Mouse (Mus musculus): Measurements from ENCODE around the gene Tmem260. TPM values are rescaled to one million over a fixed set of nuclear protein-coding genes. Genes with fewer than 3 reads are reported as not detected.

Tmem260 gene
- polyA plus RNA-seq, 1 experiment from 2014 or later, result 14.6 TPM

- Histone ChIP-seq H3K4me2 (ENCODE audit: low read depth, low read length) (no peak overlapping the region), H3K27me3 (replicated peaks; ENCODE audit: control insufficient read depth, insufficient read depth, low read length) (no peaks in the 10 kb centered on the region), H3K9ac (ENCODE audit: low read depth, low read length) (no peak overlapping the region), H3K9me3 (ENCODE audit: control insufficient read depth, low read length) (no peaks in the 10 kb centered on the region), H3K36me3 (ENCODE audit: control insufficient read depth, insufficient read depth, low read length) (peaks cover 3% of the 10 kb centered on the region; the same call in 1 of the 2 replicates), H3K4me1 (ENCODE audit: control insufficient read depth, insufficient read depth, low read length) (no peaks in the 10 kb centered on the region), H3K27ac (ENCODE audit: low read length) (no peak overlapping the region), H3K4me3 (ENCODE audit: low read length) (no peak overlapping the region)
- ATAC-seq, result no peak
- 63% methylated on average over 9 of the region's 9 CpGs for WGBS
These were observed 58.6 kb downstream of the Tmem260 start for GRCm38 (mm10) chr14:48504566-48504950.

GRCm38 (mm10) chr14:48505606-48506005 is 59.7 kb downstream of the Tmem260 start:
- Histone ChIP-seq H3K4me1 (ENCODE audit: control insufficient read depth, insufficient read depth, low read length) (no peaks in the 10 kb centered on the region), H3K9me3 (ENCODE audit: control insufficient read depth, low read length) (no peaks in the 10 kb centered on the region), H3K36me3 (ENCODE audit: control insufficient read depth, insufficient read depth, low read length) (peaks cover 3% of the 10 kb centered on the region; the same call in 1 of the 2 replicates), H3K9ac (ENCODE audit: low read depth, low read length) (no peak overlapping the region), H3K27me3 (replicated peaks; ENCODE audit: control insufficient read depth, insufficient read depth, low read length) (no peaks in the 10 kb centered on the region), H3K27ac (ENCODE audit: low read length) (no peak overlapping the region), H3K4me3 (ENCODE audit: low read length) (no peak overlapping the region), H3K4me2 (ENCODE audit: low read depth, low read length) (no peak overlapping the region)
- WGBS, result 94% methylated on average over 12 of the region's 12 CpGs
- ATAC-seq, result no peak

- Histone ChIP-seq H3K4me3 (ENCODE audit: low read length) (no peak overlapping the region), H3K4me1 (ENCODE audit: control insufficient read depth, insufficient read depth, low read length) (no peaks in the 10 kb centered on the region), H3K9me3 (ENCODE audit: control insufficient read depth, low read length) (no peaks in the 10 kb centered on the region), H3K4me2 (ENCODE audit: low read depth, low read length) (no peak overlapping the region), H3K27me3 (replicated peaks; ENCODE audit: control insufficient read depth, insufficient read depth, low read length) (no peaks in the 10 kb centered on the region), H3K9ac (ENCODE audit: low read depth, low read length) (no peak overlapping the region), H3K36me3 (ENCODE audit: control insufficient read depth, insufficient read depth, low read length) (peaks cover 3% of the 10 kb centered on the region; the same call in 1 of the 2 replicates), H3K27ac (ENCODE audit: low read length) (no peak overlapping the region)
- WGBS, result 66% methylated on average over 8 of the region's 8 CpGs
- no peak for ATAC-seq
These were observed 61.5 kb downstream of the Tmem260 start for GRCm38 (mm10) chr14:48507376-48507775.

DNA sequence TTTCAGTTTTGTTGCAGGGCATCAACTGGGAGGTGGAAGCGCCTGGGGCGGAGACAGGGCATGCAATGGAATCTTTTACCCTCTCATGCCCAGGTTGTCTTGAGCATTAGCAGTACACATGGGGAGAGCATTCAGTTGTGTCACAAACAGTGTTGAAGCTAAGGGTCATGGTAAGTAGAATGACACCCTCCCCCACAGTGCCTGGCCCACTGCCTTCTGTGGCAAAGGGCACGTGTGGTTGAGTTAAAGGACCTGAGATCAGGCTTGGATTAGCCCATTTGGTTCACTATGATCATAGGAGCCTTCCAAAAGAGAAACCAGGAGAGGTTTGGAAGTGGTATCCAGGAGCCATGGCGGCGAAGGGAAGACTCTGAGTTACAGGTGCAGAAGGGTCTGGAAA is 63.2 kb downstream of the Tmem260 start:
- Histone ChIP-seq H3K9me3 (ENCODE audit: control insufficient read depth, low read length) (no peaks in the 10 kb centered on the region), H3K4me3 (ENCODE audit: low read length) (no peak overlapping the region), H3K4me2 (ENCODE audit: low read depth, low read length) (no peak overlapping the region), H3K27ac (ENCODE audit: low read length) (no peak overlapping the region), H3K4me1 (ENCODE audit: control insufficient read depth, insufficient read depth, low read length) (no peaks in the 10 kb centered on the region), H3K36me3 (ENCODE audit: control insufficient read depth, insufficient read depth, low read length) (peaks cover 3% of the 10 kb centered on the region; the same call in 1 of the 2 replicates), H3K27me3 (replicated peaks; ENCODE audit: control insufficient read depth, insufficient read depth, low read length) (no peaks in the 10 kb centered on the region), H3K9ac (ENCODE audit: low read depth, low read length) (no peak overlapping the region)
- ATAC-seq, result no peak
- 93% methylated on average over 5 of the region's 5 CpGs for WGBS

GRCm38 (mm10) chr14:48513098-48513823 is 67.3 kb downstream of the Tmem260 start:
- Histone ChIP-seq H3K9me3 (ENCODE audit: control insufficient read depth, low read length) (no peaks in the 10 kb centered on the region), H3K27ac (ENCODE audit: low read length) (no peak overlapping the region), H3K9ac (ENCODE audit: low read depth, low read length) (no peak overlapping the region), H3K4me2 (ENCODE audit: low read depth, low read length) (no peak overlapping the region), H3K27me3 (replicated peaks; ENCODE audit: control insufficient read depth, insufficient read depth, low read length) (no peaks in the 10 kb centered on the region), H3K4me3 (ENCODE audit: low read length) (no peak overlapping the region), H3K36me3 (ENCODE audit: control insufficient read depth, insufficient read depth, low read length) (0 out of 2 replicates have a peak, but pooled peaks cover 3% of the 10 kb centered on the region), H3K4me1 (ENCODE audit: control insufficient read depth, insufficient read depth, low read length) (no peaks in the 10 kb centered on the region)
- 71% methylated on average over 12 of the region's 12 CpGs for WGBS
- ATAC-seq, result no peak

DNA sequence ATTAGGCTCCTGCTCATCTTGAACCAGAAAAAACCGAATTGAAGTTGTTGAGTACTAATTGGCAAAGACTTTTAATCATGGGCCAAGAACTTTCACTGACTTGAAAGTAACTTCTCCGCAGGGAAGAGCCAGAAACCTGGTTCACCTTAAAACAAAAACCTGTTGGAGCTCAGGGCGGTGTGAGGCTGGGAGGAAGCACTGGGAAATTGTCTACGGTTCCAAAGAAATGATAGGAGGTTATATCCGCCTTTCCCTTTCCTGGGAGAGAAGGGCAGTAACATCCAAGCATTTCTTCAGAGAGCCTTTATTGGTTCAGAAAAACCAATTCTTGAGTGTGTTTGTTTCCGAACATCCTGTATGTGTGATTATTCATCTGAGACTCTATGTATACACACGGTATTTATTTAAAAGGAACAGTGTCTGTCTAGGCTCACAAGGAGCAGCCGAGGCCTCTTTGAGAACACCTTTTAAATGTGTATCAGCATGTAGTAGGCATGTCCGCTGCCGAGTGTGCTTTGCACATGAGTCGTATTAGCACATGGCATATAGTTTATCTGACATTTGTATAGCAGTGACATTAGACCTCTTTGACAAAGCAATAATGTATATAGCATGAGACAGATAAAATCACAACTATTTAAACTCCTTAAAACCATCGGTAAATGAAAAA is 68.0 kb downstream of the Tmem260 start:
- no peaks in the 10 kb centered on the region for H3K9me3 ChIP-seq (ENCODE audit: control insufficient read depth, low read length)
- 73% methylated on average over 12 of the region's 12 CpGs for WGBS
- H3K27ac ChIP-seq (ENCODE audit: low read length), result no peak overlapping the region
- H3K4me1 ChIP-seq (ENCODE audit: control insufficient read depth, insufficient read depth, low read length), result no peaks in the 10 kb centered on the region
- H3K4me3 ChIP-seq (ENCODE audit: low read length), result no peak overlapping the region
- ATAC-seq, result no peak
- H3K36me3 ChIP-seq (ENCODE audit: control insufficient read depth, insufficient read depth, low read length), result 0 out of 2 replicates have a peak, but pooled peaks cover 2% of the 10 kb centered on the region
- no peaks in the 10 kb centered on the region for H3K27me3 ChIP-seq (replicated peaks; ENCODE audit: control insufficient read depth, insufficient read depth, low read length)
- no peak overlapping the region for H3K9ac ChIP-seq (ENCODE audit: low read depth, low read length)
- no peak overlapping the region for H3K4me2 ChIP-seq (ENCODE audit: low read depth, low read length)

DNA sequence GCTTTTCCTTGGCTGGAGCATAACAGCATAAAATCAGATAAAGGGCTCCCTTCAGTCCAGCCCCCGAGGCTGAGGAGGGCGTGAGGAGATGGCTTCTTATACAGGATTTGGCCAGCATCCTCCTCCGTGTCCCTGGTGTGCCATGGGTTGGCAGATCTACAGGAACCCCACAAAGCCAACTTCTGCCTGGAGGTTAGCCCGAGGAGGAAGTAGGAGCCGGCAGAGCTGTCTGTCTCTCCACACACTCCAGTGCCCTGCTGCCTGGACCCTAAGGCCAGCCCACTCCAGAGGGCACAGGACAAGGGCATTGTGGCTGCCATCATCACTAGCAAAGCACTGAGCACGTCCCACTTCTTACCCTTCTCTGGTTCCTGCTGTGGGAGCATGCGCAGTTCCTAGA is 68.7 kb downstream of the Tmem260 start:
- no peak for ATAC-seq
- Histone ChIP-seq H3K4me2 (ENCODE audit: low read depth, low read length) (no peak overlapping the region), H3K9me3 (ENCODE audit: control insufficient read depth, low read length) (no peaks in the 10 kb centered on the region), H3K36me3 (ENCODE audit: control insufficient read depth, insufficient read depth, low read length) (no peaks in the 10 kb centered on the region), H3K9ac (ENCODE audit: low read depth, low read length) (no peak overlapping the region), H3K27me3 (replicated peaks; ENCODE audit: control insufficient read depth, insufficient read depth, low read length) (no peaks in the 10 kb centered on the region), H3K27ac (ENCODE audit: low read length) (no peak overlapping the region), H3K4me3 (ENCODE audit: low read length) (no peak overlapping the region), H3K4me1 (ENCODE audit: control insufficient read depth, insufficient read depth, low read length) (no peaks in the 10 kb centered on the region)
- WGBS, result 61% methylated on average over 7 of the region's 7 CpGs

DNA sequence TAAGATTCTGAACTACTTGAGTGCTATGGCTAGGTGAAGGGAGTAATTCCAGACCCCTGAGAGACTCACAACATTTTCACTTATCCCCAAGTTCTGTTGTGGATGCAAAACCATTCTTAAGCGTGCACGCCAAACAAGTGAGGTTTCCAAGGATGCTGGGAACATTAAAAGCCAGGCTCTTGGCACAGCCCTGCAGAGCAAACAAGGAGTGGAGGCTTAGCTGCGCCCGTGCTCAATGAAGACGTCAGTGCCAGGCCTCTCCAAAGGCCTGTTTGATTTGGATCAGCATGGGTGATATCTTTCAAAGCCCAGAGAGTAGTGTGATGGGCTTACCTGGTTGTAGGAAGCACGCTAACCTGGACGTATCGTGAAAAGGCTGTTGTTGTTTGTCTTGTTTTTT is 69.6 kb downstream of the Tmem260 start:
- H3K27ac ChIP-seq (ENCODE audit: low read length), result no peak overlapping the region
- 76% methylated on average over 8 of the region's 8 CpGs for WGBS
- no peaks in the 10 kb centered on the region for H3K27me3 ChIP-seq (replicated peaks; ENCODE audit: control insufficient read depth, insufficient read depth, low read length)
- H3K9me3 ChIP-seq (ENCODE audit: control insufficient read depth, low read length), result no peaks in the 10 kb centered on the region
- H3K9ac ChIP-seq (ENCODE audit: low read depth, low read length), result no peak overlapping the region
- H3K36me3 ChIP-seq (ENCODE audit: control insufficient read depth, insufficient read depth, low read length), result no peaks in the 10 kb centered on the region
- H3K4me3 ChIP-seq (ENCODE audit: low read length), result no peak overlapping the region
- no peaks in the 10 kb centered on the region for H3K4me1 ChIP-seq (ENCODE audit: control insufficient read depth, insufficient read depth, low read length)
- no peak overlapping the region for H3K4me2 ChIP-seq (ENCODE audit: low read depth, low read length)
- no peak for ATAC-seq

DNA sequence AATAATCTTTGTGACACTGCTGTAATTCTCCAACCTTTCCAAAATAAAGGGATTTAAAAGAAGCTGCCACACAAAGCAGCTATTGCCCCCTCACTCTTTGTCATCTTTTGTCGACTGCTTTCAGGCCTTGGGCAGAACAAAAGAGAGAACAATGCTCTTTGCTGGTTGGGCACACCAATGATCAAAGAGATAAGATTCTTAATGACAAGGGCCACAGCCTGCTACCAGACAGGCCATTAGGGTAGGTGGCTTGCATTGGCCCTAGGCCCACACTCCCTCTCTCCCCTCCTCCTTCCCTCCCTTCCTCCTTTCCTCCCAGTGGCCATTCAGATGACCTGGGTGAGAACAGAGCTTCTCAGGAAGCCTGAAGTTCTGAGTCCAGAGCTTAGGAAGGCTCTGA is 77.4 kb downstream of the Tmem260 start:
- Histone ChIP-seq H3K36me3 (ENCODE audit: control insufficient read depth, insufficient read depth, low read length) (no peaks in the 10 kb centered on the region), H3K4me1 (ENCODE audit: control insufficient read depth, insufficient read depth, low read length) (no peaks in the 10 kb centered on the region), H3K4me2 (ENCODE audit: low read depth, low read length) (no peak overlapping the region), H3K9ac (ENCODE audit: low read depth, low read length) (no peak overlapping the region), H3K27me3 (replicated peaks; ENCODE audit: control insufficient read depth, insufficient read depth, low read length) (no peaks in the 10 kb centered on the region), H3K4me3 (ENCODE audit: low read length) (no peak overlapping the region), H3K9me3 (ENCODE audit: control insufficient read depth, low read length) (no peaks in the 10 kb centered on the region), H3K27ac (ENCODE audit: low read length) (no peak overlapping the region)
- ATAC-seq, result no peak
- 52% methylated on average over 1 of the region's 1 CpGs for WGBS

All from intestine, embryonic 16.5 days (tissue).